ENCODE assay signal across 9 mouse cellular contexts in genomic region chr3:156562424-156562785, GRCm38 (mm10). TPM values are rescaled to one million over a fixed set of nuclear protein-coding genes. Genes with fewer than 3 reads are reported as not detected.
A peak's percentile ranks its signal among the peaks of the same experiment; 100 is the strongest.
DNase-seq lines count a peak whose midpoint lies in the region; ATAC-seq and TF ChIP-seq lines count a peak whose summit lies in the region.
"Had no signal": no experiment of that assay in that cellular context is flagged by ENCODE, and none has a peak within 500 bp of the region (broad histone marks: within the 10 kb centered on the region; RNA-seq: fewer than 3 reads in every experiment).

No protein-coding gene starts in this region.

- WGBS in forebrain, embryonic 15.5 days = under 1% methylated on average over 10 of the region's 10 CpGs
- WGBS in liver, embryonic 16.5 days (ENCODE audit: insufficient replicate concordance) = 3% methylated on average over 10 of the region's 10 CpGs

- H3K9ac ChIP-seq in forebrain, embryonic 15.5 days (replicated peaks) = peak overlapping the region; percentile 73
- H3K9ac ChIP-seq in liver, embryonic 16.5 days (ENCODE audit: low read depth, low read length) = no peak overlapping the region

- H3K27ac ChIP-seq in left cerebral cortex, adult 2 months = peak overlapping the region; percentile 99
- H3K27ac ChIP-seq in forebrain, embryonic 15.5 days (replicated peaks) = peak overlapping the region; percentile 98
- H3K27ac ChIP-seq in liver, embryonic 16.5 days (ENCODE audit: low read length) = no peak overlapping the region
- H3K27ac ChIP-seq: macrophage had no signal

- ATAC-seq in forebrain, embryonic 15.5 days (replicated peaks) = no peak
- no peak for ATAC-seq in liver, embryonic 16.5 days (ENCODE audit: low read depth)

- peak overlapping the region; percentile 90 for H3K4me2 ChIP-seq in forebrain, embryonic 15.5 days (replicated peaks)
- H3K4me2 ChIP-seq in liver, embryonic 16.5 days (ENCODE audit: low read depth, low read length) = peak overlapping the region; percentile 46; the same call in 1 of the 2 replicates

- peak; percentile 6 for DNase-seq in adrenal gland, postnatal 10 days
- DNase-seq in adrenal gland, postnatal 4 days (ENCODE audit: low spot score in 2 of 2) = no peak
- DNase-seq in left cerebral cortex, adult 2 months (ENCODE audit: extremely low spot score in 1 of 2, low spot score in 2 of 2) = no peak
- DNase-seq in left cerebral cortex, adult 11 months (ENCODE audit: low spot score) = no peak
- no peak for DNase-seq in ovary, adult 18-20 months (ENCODE audit: low spot score)
- DNase-seq in adrenal gland, adult (ENCODE audit: inconsistent age in 2 of 2, low spot score in 1 of 2) = no peak

- intact Hi-C loops in left cerebral cortex, adult 2 months (cut with DNase I) = loop anchor here (5.0 to 10.0 kb wide), 11 partner anchors 80 to 1910 kb away; no protein-coding TSS in a partner anchor

- peak overlapping the region; percentile 88 for H3K4me3 ChIP-seq in left cerebral cortex, adult 2 months
- H3K4me3 ChIP-seq in forebrain, embryonic 15.5 days = peak overlapping the region; percentile 63
- no peak overlapping the region for H3K4me3 ChIP-seq in liver, embryonic 16.5 days (ENCODE audit: low read depth, low read length)

- no peak for TF ChIP-seq CTCF in left cerebral cortex, adult 2 months (IDR thresholded peaks at IDR 0.05)

- no peaks in the 10 kb centered on the region for H3K27me3 ChIP-seq in forebrain, embryonic 15.5 days
- H3K27me3 ChIP-seq in liver, embryonic 16.5 days (ENCODE audit: control insufficient read depth, insufficient read depth, low read depth, low read length) = peaks cover 40% of the 10 kb centered on the region

- H3K36me3 ChIP-seq in forebrain, embryonic 15.5 days = no peaks in the 10 kb centered on the region
- no peaks in the 10 kb centered on the region for H3K36me3 ChIP-seq in liver, embryonic 16.5 days (ENCODE audit: control insufficient read depth, insufficient read depth)

- peaks cover 24% of the 10 kb centered on the region for H3K4me1 ChIP-seq in forebrain, embryonic 15.5 days
- no peaks in the 10 kb centered on the region for H3K4me1 ChIP-seq in liver, embryonic 16.5 days (ENCODE audit: control insufficient read depth, low read depth, low read length)

- no peaks in the 10 kb centered on the region for H3K9me3 ChIP-seq in forebrain, embryonic 15.5 days
- no peaks in the 10 kb centered on the region for H3K9me3 ChIP-seq in liver, embryonic 16.5 days (replicated peaks; ENCODE audit: control insufficient read depth, low read length)

RNA-seq across cellular contexts. Expression of gene Negr1, which starts 0.8 kb away (rescaled TPM):
- total RNA-seq in adrenal gland, postnatal 10 days (2021) = 1 to 10 TPM; 6.7 to 7.9 TPM
- total RNA-seq in adrenal gland, postnatal 4 days (2021) = 10 to 100 TPM; 10.5 to 11.5 TPM
- total RNA-seq in left cerebral cortex, adult 2 months (2021) = 100 to 1,000 TPM; 206 to 222 TPM
- 39.3 and 40.4 TPM in 2 replicates for polyA plus RNA-seq in forebrain, embryonic 15.5 days (2015; fragmentation: Nextera tagmentation; extraction: Ambion mirVana)
- 0.04 and 0.08 TPM in 2 replicates for polyA plus RNA-seq in liver, embryonic 16.5 days (2015; fragmentation: Nextera tagmentation; extraction: Ambion mirVana)
- polyA plus RNA-seq: macrophage had no signal

Comparison
In these comparisons a context has a peak if more than half of its experiments do, and no peak if none do; other contexts are left out.
1. RNA of gene Negr1, which starts 0.8 kb away (total RNA-seq): 206 to 222 TPM in left cerebral cortex, adult 2 months; 10.5 to 11.5 TPM in adrenal gland, postnatal 4 days and 6.7 to 7.9 TPM in adrenal gland, postnatal 10 days; every median in the first group is over 10 times any median in the second.